Mouse (Mus musculus) thymus, adult 18-20 months (tissue): ENCODE measurements at regions not wholly inside any gene's neighbourhood (a gene's known extent, or its start where the extent isn't known, plus 50 kb on each side); places are given as distances from the start of the nearest gene placed in this dataset.

Source experiments
- DNase-seq, 2 experiments: peaks; one replicate each; pipeline ENCODE4 v3.0.0; 2022; ENCODE audit warnings: mixed read lengths in 2 of 2

- no peak for DNase-seq
Measured at GRCm38 (mm10) chr15:62170337-62170736, 1247.5 kb upstream of the A1bg start.

GRCm38 (mm10) chr15:62169591-62170019 is 1246.8 kb upstream of the A1bg start:
- peak; percentile 53 to 79 for DNase-seq

GRCm38 (mm10) chr15:62168958-62169590 is 1246.3 kb upstream of the A1bg start:
- DNase-seq, result peak in 1 of 2 experiments; percentile 30

- no peak for DNase-seq
Measured at GRCm38 (mm10) chr15:62168522-62168921, 1245.7 kb upstream of the A1bg start.

GRCm38 (mm10) chr15:62166786-62167185 is 1244.0 kb upstream of the A1bg start:
- no peak for DNase-seq

GRCm38 (mm10) chr15:62165826-62166500 is 1243.2 kb upstream of the A1bg start:
- no peak for DNase-seq

GRCm38 (mm10) chr15:62164766-62165410 is 1242.1 kb upstream of the A1bg start:
- DNase-seq, result peak; percentile 21 to 68

GRCm38 (mm10) chr15:62163203-62163602 is 1240.4 kb upstream of the A1bg start:
- DNase-seq, result no peak

- no peak for DNase-seq
Measured at GRCm38 (mm10) chr15:62162648-62163194, 1239.9 kb upstream of the A1bg start.

GRCm38 (mm10) chr15:62161975-62162647 is 1239.3 kb upstream of the A1bg start:
- no peak for DNase-seq

GRCm38 (mm10) chr15:62161061-62161460 is 1238.2 kb upstream of the A1bg start:
- no peak for DNase-seq

GRCm38 (mm10) chr15:62158875-62159675 is 1236.3 kb upstream of the A1bg start:
- DNase-seq, result no peak

- DNase-seq, result peak in 1 of 2 experiments; percentile 29
Measured at GRCm38 (mm10) chr15:62157200-62158033, 1234.6 kb upstream of the A1bg start.

GRCm38 (mm10) chr15:62153222-62153621 is 1230.4 kb upstream of the A1bg start:
- DNase-seq, result no peak

GRCm38 (mm10) chr15:62152133-62152532 is 1229.3 kb upstream of the A1bg start:
- DNase-seq, result no peak

GRCm38 (mm10) chr15:62151690-62152089 is 1228.9 kb upstream of the A1bg start:
- no peak for DNase-seq

- DNase-seq, result no peak
Measured at GRCm38 (mm10) chr15:62150296-62150695, 1227.5 kb upstream of the A1bg start.

- no peak for DNase-seq
Measured at GRCm38 (mm10) chr15:62148680-62149237, 1225.9 kb upstream of the A1bg start.

GRCm38 (mm10) chr15:62147343-62147953 is 1224.6 kb upstream of the A1bg start:
- no peak for DNase-seq

GRCm38 (mm10) chr15:62145643-62146285 is 1223.0 kb upstream of the A1bg start:
- DNase-seq, result no peak
